Mouse (Mus musculus) left cerebral cortex, adult 8-10 months (tissue): ENCODE data around the gene Phf7. TPM values are rescaled to one million over a fixed set of nuclear protein-coding genes. Genes with fewer than 3 reads are reported as not detected.

Experiments used
- DNase-seq, 2 experiments: peaks; one replicate each; pipeline ENCODE4 v3.0.0; 2022; ENCODE audit warnings: low spot score in 2 of 2
- total RNA-seq, 4 experiments: library from RNA; stranded (reverse); gene quantifications; 2 replicates each; pipeline ENCODE4 v1.2.4; 2022

Phf7 gene
- total RNA-seq, 4 experiments from 2014 or later, result 5.1 to 6.3 (median 5.7) TPM

DNA sequence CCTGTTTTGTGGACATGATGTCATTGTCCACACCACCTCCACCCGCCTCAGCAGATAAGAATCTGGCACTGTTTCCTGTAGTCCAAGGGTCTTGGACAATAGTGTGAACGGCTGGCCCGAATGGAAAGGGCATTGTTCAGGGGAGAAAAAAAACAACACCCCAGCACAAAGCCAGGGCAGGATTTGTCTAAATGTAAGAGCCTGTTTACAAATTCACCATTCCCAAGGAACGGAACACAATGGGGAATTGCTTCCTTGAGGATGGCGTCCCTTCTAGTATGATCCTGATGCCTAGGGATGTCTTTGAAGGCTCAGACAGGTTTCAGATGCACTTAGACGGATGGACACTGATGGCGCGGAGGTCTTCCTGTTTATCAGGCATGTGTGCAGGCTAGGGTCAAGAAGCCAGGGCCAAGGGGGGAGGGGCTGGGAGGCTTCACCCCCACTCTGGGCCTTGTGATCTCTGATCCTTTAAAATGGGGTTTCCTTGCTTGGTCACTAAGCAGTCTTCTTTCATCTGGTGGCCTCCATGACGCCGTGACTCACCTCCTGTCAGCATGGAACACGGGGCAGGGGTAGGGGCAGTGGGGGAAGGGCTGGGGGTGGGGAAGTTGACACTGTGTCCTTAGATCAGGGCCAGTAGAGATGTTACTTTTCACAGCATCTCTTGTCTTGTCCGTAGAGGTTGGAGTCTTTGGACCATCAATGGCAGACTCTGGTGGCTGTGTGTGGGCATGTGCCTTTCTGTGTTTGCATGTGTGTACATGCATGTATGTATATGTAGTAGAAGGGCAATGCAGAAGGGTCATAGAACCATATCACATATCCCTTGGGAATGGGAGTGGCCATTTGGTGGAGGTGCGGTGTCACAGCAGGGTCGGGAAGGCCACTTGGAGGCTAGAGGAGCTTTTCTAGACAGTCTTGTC lies 17.8 kb downstream of the Phf7 start:
- DNase-seq, result no peak

- no peak for DNase-seq
Observed at GRCm38 (mm10) chr14:31232404-31233069, 18.6 kb downstream of the Phf7 start.

DNA sequence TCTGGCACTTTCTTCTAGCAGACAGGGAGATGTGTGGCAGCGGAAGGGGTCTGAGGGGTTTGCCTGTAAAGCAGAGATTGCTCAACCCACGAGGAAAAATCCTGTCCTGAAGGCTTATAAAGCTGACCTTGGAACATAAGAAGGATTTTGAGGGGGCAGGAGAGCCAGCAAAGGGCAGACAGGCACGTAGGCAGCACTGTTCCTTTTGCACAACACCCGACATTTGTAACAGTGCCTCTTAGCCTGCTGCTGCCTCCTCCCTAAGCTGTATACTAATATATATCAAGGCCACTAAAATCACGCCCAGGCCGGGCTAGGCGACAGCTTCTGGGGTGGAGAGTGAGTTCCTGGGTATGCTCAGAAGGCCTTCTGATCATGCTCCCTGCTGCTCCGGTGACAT lies 20.7 kb downstream of the Phf7 start:
- no peak for DNase-seq

DNA sequence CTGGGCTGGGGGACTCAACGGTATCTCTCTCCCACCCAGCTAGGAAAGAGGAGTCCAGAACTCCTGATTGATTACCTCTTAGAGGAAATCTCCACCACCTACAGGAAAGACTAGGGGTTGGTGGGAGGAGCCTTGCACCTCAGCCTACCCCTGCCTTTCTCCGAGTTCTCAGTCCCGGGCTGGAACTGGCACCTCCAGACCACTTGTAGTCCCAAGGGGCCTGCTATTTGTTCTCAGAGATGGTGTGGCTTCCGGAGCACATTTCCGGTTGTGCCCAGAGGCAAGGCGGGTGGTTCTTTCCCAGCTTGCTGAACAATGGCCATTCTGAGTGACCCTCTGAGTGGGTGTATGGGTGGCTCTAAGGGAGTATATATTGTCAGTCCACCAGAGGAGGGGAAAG lies 22.9 kb downstream of the Phf7 start:
- DNase-seq, result no peak

DNA sequence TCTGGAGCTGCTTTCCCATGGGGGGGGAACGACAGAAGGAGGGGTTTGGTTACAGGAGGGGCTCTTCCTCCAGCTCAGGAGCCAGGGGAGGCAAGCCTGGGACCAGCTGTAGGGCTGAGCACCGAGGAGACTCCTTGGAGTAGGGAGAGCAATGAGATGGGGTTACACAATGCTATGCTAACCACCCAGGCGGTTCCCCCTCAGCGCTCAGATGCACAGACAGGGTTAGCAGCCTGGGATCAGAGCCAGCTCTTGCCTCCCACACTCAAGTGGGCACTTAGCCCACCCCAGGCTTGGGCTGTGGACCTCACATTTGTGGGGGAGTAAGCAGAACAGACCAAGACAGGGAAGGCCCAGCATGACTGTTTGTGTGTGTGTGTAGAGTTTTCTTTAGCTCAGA lies 24.1 kb downstream of the Phf7 start:
- DNase-seq, result peak; percentile 14 to 53

DNA sequence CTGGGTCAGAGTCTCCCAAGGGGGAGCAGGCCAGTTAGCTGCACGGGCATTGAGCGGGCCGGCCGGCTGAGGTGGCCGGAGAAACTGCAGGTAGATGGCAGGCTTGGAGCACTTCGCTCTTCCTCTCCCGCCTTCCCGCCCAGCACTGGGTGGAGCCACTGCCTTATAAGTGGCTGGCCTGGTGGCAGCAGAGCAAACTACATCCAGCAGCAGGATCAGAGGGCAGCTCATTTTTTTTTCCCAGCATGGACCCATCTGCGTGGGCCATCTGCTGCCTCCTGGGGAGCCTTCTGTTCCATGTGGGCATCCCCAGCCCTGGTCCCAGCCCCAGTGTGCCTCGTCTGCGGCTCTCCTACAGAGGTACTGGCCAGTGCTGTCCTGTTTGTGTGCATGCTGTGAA lies 33.5 kb downstream of the Phf7 start, which contains the start of gene Sema3g:
TSS of gene Sema3g (plus strand) at position 195 of the 400 bp plus-strand sequence.
- DNase-seq, result no peak

- no peak for DNase-seq
Observed at GRCm38 (mm10) chr14:31216846-31217245, 34.3 kb downstream of the Phf7 start, which contains the start of gene Nisch. Gene Nisch (minus strand): TSS chr14:31216946.

GRCm38 (mm10) chr14:31215157-31216002 lies 35.7 kb downstream of the Phf7 start:
- DNase-seq, result peak in 1 of 2 experiments; percentile 30

- DNase-seq, result no peak
Observed at GRCm38 (mm10) chr14:31214684-31215083, 36.4 kb downstream of the Phf7 start.

GRCm38 (mm10) chr14:31213868-31214267 lies 37.2 kb downstream of the Phf7 start:
- no peak for DNase-seq

DNA sequence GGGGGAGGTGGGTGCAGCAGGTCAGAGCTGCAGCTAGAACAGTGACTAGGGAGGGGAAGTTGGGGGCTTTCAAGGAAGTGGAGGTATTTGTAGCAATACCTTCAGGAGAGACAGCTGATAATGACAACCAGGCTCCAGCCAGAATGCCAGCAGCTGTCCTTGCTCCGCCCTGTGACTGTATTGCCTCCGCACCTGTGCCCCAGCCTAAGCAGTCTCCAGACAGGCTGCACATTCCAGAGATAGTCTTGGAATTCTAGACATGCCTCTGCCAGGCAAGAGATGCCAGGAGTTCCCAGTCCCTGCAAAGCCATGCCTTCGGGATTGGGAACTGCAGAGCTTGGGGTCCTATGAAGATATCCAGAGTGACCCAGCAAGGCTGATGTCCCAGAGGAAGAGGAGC lies 38.6 kb downstream of the Phf7 start:
- no peak for DNase-seq

DNA sequence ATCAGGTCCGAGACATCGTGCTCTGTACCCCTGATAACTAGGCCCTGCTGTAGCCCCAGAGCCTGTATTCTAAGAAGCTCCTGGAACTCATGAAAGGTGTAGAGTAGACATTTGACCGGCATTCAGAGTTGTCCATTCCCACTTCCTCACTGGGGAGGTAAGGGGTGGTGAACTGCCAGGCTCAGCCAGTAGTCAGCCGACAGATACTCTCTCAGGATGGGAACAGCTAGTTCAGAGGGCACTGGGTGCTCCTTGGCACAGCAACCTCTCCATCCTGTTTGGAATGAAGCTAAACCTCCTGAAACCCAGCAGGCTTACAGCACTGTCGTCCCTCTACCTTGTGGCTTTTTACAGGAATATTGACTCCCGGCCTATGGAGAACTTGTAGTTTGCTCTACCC lies 39.3 kb downstream of the Phf7 start:
- DNase-seq, result no peak

- DNase-seq, result no peak
Observed at GRCm38 (mm10) chr14:31209133-31209557, 42.0 kb downstream of the Phf7 start.

GRCm38 (mm10) chr14:31208084-31208483 lies 43.0 kb downstream of the Phf7 start, which contains the start of gene Tnnc1:
Gene Tnnc1 (plus strand): TSS chr14:31208312.
- DNase-seq, result no peak

DNA sequence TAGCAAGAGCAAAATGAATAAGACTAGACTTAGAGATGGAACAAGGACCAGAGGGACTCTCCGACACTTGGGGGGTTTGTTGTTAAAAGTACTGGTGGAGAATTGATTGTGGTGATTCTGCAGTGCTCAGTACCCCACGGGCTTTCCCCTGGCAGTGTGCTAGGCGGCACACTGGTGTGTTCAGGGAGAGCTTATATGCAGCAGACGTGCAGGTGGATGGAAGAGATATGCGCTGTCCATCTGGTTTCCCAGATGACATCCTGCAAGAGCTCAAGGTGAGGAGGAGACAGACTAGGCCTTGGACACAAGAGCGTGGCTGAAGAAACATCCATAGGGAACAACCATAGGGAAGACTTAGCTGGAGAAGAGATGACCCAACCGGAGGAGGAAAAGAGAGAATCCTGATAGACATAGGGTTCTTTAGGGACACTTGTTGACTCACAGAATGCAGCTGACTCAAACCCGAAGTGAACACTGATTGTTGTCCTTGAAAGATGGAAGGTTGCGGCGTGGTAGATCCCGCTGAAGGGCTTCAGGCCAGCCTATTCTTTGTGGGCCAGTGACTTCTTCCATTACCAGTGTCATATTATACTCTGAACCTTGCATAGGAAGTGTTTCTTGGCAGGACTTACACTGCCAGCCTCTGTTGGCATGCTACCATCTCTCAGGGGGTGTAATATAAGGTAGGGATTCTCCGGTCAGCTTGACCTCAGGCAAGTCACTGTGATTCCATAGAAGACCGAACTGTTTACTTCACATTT lies 43.9 kb downstream of the Phf7 start:
- no peak for DNase-seq

DNA sequence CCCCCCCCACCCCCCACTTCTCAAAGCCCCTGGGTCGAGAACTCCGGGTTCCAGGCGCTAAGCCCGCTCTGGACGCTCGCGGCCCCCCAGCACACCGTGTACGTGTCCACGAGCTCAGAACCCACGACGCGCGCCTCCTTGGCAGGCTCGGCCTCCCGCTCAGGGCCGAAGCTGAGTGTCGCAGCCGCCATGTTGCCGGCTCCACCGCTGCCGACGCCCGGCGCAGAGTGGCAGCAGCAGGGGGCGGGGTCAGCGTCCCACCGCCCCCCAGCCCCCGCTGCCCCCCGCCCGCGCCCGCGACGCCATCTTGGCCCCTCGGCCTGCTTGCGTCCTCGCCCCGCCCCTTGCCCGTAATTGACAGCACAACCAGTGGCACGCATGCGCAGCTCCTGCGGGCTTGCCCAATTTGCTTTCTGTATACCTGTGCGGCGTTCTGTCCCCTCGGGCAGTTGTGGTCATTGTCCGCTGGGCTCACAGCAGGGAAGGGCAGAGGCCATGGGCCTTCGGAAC lies 44.6 kb downstream of the Phf7 start:
- peak; percentile 87 to 93 for DNase-seq

DNA sequence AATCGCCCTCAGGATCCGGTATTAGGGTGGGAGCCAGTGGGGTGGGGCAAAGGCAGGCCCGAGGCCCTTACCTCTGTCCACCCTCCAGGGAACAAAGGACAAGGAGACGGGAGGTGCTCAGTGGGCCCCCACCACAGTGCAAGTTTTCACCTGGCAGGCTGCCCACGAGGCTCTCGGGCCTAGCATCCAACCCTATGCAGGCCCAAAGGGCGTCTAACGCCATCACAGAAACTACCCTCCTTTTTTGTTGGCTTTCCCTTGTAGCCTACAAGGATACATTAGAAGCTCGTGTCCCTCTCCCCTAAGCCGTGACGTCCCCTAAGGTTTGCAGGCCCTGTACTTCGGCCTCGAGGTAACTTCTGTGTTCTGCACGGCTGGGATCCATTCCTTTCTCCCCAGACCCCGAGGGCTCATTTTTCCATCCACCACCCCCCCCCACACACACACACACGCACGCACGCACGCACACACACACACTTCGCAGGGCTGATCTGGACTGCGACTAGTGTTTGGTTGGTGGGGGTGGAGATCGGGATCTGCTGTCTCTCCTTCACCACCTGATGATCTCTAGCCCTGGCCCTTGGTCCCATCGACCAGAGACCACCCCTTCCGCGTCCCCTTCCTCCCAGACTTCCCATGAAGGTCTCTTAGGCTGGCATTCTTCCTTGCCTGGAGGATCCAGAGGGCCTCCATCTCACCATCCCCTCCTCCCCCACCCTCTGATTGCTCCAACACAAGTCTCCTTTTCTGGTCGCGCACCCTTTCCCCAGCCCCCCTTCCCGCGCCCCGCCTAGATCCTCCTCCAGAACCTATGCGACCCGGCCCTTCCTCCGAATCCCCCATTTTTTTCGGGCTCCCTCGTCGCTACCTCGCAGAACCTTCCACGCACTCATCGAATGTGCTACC lies 45.3 kb downstream of the Phf7 start:
- DNase-seq, result no peak

- DNase-seq, result no peak
Observed at GRCm38 (mm10) chr14:31205244-31205561, 45.9 kb downstream of the Phf7 start.

DNA sequence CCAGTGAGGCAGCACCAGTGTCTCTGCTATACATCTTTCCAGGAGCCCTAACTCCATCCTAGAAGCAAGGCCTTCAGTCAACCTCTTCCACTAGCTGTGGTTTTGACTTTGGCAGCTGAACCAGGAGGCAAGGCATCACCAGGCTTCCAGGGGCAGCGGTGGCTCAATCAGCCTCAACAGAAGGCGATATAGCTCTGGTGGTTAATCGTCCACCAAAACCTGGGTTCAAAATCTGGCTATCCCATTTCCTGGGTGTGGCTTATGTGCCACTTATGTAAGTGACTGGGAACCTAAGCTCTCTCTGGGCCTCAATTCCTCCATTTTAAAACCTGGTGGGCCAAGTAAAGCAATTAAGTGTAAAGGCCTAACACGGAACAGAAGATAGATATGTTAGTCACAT lies 46.3 kb downstream of the Phf7 start:
- DNase-seq, result no peak

DNA sequence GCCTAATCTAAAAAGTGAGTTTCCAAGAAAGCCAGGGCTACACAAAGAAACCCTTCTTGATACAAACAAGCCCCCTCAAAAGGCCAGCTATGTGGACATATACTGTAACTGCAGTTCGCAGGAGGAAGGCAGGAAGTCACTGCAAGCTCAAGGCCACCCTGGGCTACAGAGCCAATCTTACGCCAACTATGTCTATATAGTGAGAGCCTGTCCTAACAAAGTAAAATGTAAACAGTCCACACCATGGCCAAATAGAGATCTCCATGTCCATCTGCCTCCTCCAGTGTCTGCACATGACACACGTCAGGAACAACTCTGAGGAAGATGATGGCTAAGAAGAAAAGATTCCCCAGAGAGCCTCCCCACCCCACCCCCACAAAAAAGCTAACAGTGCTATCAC lies 51.1 kb downstream of the Phf7 start:
- DNase-seq, result no peak
